Mouse (Mus musculus) liver, embryonic 11.5 days (tissue): Measurements from ENCODE around the gene Ptges. TPM values are rescaled to one million over a fixed set of nuclear protein-coding genes. Genes with fewer than 3 reads are reported as not detected.
A peak's percentile ranks its signal among the peaks of the same experiment; 100 is the strongest.

ENCODE experiments used
- ATAC-seq: fragments of 200-750 bp; cut with Nextera tagmentation; replicated peaks from 2 replicates; pipeline ENCODE4 v1.8.0; 2017; ENCODE audit warnings: moderate number of reproducible peaks, mild to moderate bottlenecking, moderate TSS enrichment, moderate library complexity; ENCODE audit not compliant: low FRiP score
- DNase-seq: peaks from one replicate; pipeline ENCODE4 v3.0.0-alpha.2; 2017; ENCODE audit warnings: low spot score
- H3K27ac ChIP-seq: fragments of 300-500 bp; sonication (generic); 2 replicates; pipeline ENCODE4 v1.5.1; 2014; ENCODE audit warnings: mild to moderate bottlenecking, low read depth, low read length, control low read depth
- H3K27me3 ChIP-seq: fragments of 300-500 bp; sonication (generic); replicated peaks from 2 replicates; pipeline ENCODE4 v1.6.1; 2014; ENCODE audit warnings: low read length, mixed read lengths; ENCODE audit not compliant: control insufficient read depth, insufficient read depth
- H3K36me3 ChIP-seq: fragments of 300-500 bp; sonication (generic); 2 replicates; pipeline ENCODE4 v1.6.1; 2014; ENCODE audit warnings: mild to moderate bottlenecking, low read length, moderate library complexity, mixed read lengths; ENCODE audit not compliant: control insufficient read depth, insufficient read depth
- H3K4me1 ChIP-seq: fragments of 300-500 bp; sonication (generic); replicated peaks from 2 replicates; pipeline ENCODE4 v1.6.1; 2014; ENCODE audit warnings: low read length, mixed read lengths; ENCODE audit not compliant: control insufficient read depth, insufficient read depth
- H3K4me2 ChIP-seq: fragments of 300-500 bp; sonication (generic); 2 replicates; pipeline ENCODE4 v1.6.1; 2014; ENCODE audit warnings: mild to moderate bottlenecking, control low read depth, moderate library complexity
- H3K4me3 ChIP-seq: fragments of 300-500 bp; sonication (generic); 2 replicates; pipeline ENCODE4 v1.5.1; 2014; ENCODE audit warnings: low read depth, low read length, control low read depth
- H3K9ac ChIP-seq: fragments of 300-500 bp; sonication (generic); 2 replicates; pipeline ENCODE4 v1.6.1; 2014; ENCODE audit warnings: low read depth, low read length, control low read depth
- H3K9me3 ChIP-seq: fragments of 300-500 bp; sonication (generic); 2 replicates; pipeline ENCODE4 v1.6.1; 2016; ENCODE audit warnings: low read length, inconsistent platforms, mixed read lengths; ENCODE audit not compliant: control insufficient read depth
- WGBS: fragments of 180-500 bp; shearing (Covaris S2); extraction: QIAGEN DNeasy Blood & Tissue Kit; methylation state at CpG from one replicate; pipeline ENCODE4 v1.1.7; 2014; 5-methylcytosine and 5-hydroxymethylcytosine counted together
- polyA plus RNA-seq: library from polyadenylated mRNA; unstranded; fragments of >200 nt; fragmentation: Nextera tagmentation; extraction: Ambion mirVana; gene quantifications from 2 replicates; pipeline ENCODE4 v1.2.1, GENCODE M21; 2014

Gene Ptges
- polyA plus RNA-seq, 1 experiment from 2014 or later: 0.97 TPM

DNA sequence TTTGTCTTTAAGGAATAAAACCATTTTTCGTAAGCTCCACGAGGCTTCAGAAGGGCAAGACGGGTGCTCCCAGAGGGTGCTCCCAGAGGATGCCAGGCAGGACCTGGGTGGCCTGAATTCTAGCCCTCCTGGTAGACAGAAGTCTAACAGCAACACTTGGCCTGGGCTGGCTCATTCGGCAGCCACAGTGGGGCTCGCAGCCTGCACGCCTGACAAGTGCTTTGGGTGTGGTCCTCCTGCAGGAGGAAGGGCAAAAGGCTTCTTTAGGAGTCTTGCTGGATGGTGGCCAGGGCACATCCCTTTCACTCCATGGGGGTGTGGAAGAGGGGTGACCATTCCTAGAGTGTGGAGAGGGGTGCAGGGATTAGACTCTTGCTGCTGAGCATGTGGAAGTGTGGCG, 48.4 kb downstream of the Ptges start:
- WGBS: 83% methylated on average over 7 of the region's 7 CpGs
- Histone ChIP-seq H3K4me2 (no peak overlapping the region), H3K36me3 (no peaks in the 10 kb centered on the region; the same call in 1 of the 2 replicates), H3K4me3 (no peak overlapping the region), H3K9ac (no peak overlapping the region), H3K27ac (no peak overlapping the region), H3K9me3 (no peaks in the 10 kb centered on the region), H3K4me1 (0 out of 2 replicates have a peak, but pooled peaks cover under 1% of the 10 kb centered on the region), H3K27me3 (no peaks in the 10 kb centered on the region)
- ATAC-seq (no peak), DNase-seq (no peak)

DNA sequence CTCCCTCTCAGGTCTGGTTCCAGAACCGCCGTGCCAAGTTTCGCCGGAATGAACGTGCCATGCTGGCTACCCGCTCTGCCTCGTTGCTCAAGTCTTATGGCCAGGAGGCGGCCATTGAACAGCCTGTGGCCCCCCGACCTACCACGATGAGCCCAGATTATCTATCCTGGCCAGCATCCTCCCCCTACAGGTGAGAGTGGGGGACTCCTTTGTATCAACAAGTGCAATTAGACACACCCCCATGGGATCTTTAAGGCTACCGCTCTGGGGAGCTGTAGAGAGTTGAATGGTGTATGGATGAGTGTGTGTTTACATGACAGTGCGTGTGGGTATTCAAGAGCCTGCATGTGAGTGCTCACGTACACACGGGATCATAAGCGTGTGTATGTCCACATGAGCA, 50.2 kb downstream of the Ptges start:
- Histone ChIP-seq H3K4me2 (no peak overlapping the region), H3K27ac (no peak overlapping the region), H3K9me3 (no peaks in the 10 kb centered on the region), H3K4me1 (peaks cover 2% of the 10 kb centered on the region; the same call in 1 of the 2 replicates), H3K9ac (no peak overlapping the region), H3K4me3 (no peak overlapping the region), H3K36me3 (no peaks in the 10 kb centered on the region; the same call in 1 of the 2 replicates), H3K27me3 (no peaks in the 10 kb centered on the region)
- 87% methylated on average over 15 of the region's 15 CpGs for WGBS
- DNase-seq (no peak), ATAC-seq (no peak)

DNA sequence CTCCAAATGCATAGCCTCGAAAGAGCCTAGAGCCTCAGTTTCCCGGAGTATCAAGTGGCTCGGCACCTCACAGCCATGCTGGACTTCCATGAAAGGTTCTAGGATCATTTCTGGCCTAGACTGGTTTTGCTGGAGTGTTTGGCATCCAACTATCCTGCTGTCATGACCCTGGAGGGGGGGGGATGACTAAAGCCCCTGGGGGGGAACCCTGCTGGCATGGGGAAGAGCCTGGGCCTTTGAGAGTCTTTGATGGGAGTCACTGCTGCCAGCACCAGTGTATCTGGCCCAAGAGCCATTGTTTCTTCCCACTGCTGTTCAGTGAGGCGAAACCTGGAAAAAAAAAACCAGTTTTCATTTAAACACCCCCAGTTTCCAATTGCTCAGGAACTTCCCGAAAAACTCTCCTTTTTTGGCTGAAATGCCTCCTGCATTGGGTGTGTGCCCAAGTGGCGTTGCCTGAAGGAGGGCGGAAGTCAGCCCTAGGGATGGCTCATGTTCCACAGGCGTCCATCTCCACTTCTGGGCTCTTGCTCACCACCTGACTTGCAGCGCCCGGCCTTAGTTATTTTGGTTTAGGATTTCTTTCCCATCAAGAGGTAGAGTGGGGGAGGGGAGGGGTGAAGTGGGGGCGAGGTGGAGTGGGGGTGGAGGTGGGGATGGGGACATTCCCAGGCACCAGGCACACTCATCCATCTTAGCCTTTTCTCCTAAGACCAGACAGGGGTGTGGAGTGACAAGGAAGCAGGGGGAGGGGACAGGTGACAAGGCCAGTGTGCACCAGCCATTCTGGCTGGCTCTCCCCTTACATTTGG, 53.8 kb downstream of the Ptges start:
- peaks cover 2% of the 10 kb centered on the region; the same call in 1 of the 2 replicates for H3K4me1 ChIP-seq
- no peak overlapping the region for H3K27ac ChIP-seq
- 59% methylated on average over 11 of the region's 11 CpGs for WGBS
- H3K9me3 ChIP-seq: no peaks in the 10 kb centered on the region
- H3K9ac ChIP-seq: no peak overlapping the region
- no peak overlapping the region for H3K4me3 ChIP-seq
- no peaks in the 10 kb centered on the region for H3K27me3 ChIP-seq
- no peak overlapping the region for H3K4me2 ChIP-seq
- no peaks in the 10 kb centered on the region for H3K36me3 ChIP-seq
- ATAC-seq (no peak), DNase-seq (no peak)

DNA sequence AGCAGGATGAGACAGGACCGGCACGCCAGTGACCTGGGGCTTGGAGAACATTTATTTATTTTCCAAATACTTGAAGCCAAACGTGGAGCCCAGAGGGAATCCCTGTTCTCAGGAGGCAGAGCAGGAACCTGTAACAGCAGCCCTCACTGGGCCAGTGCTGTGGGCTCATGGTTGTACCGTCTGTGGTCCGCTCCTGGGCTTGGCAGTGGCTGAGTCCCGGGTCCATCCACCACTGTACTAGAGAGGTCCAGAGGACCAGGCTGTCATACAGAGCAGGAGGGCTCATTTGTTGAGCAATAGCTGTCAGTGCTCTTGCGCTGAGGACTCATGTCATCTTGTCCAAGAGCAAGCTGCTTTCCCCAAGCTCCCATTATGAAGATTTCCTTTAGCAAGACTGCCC, 54.6 kb downstream of the Ptges start:
- 68% methylated on average over 7 of the region's 7 CpGs for WGBS
- H3K27ac ChIP-seq: no peak overlapping the region

DNA sequence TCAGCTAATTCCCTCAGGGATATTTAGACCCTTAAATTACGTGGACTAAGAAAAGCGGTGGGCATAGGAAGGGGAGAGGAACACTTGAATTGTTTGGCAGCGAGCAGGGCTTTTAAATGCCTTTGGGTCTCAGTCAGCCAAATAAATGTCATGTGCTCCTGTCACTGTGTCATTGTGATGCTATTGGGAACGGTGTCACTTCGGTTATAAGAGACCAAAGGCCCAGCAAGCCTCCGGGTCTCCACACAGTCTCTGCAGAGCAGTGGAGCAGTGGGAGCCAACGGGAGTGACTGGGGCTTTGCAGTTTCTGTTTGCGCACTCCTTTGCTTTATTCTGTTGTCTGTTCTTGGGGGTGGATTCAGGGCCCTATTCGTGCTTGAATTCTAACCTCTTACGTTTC, 55.2 kb downstream of the Ptges start:
- Histone ChIP-seq H3K9ac (no peak overlapping the region), H3K4me1 (peaks cover 2% of the 10 kb centered on the region; the same call in 1 of the 2 replicates), H3K27me3 (no peaks in the 10 kb centered on the region), H3K9me3 (no peaks in the 10 kb centered on the region), H3K4me3 (no peak overlapping the region), H3K27ac (no peak overlapping the region), H3K4me2 (no peak overlapping the region), H3K36me3 (no peaks in the 10 kb centered on the region)
- DNase-seq (no peak), ATAC-seq (no peak)
- 61% methylated on average over 10 of the region's 10 CpGs for WGBS

More for the DNA sequence above, 54.6 kb downstream of the Ptges start:
- H3K36me3 ChIP-seq: no peaks in the 10 kb centered on the region
- H3K4me3 ChIP-seq: no peak overlapping the region
- H3K4me2 ChIP-seq: no peak overlapping the region
- no peaks in the 10 kb centered on the region for H3K27me3 ChIP-seq
- DNase-seq (no peak), ATAC-seq (no peak)
- H3K4me1 ChIP-seq: peaks cover 2% of the 10 kb centered on the region; the same call in 1 of the 2 replicates
- no peaks in the 10 kb centered on the region for H3K9me3 ChIP-seq
- H3K9ac ChIP-seq: no peak overlapping the region

DNA sequence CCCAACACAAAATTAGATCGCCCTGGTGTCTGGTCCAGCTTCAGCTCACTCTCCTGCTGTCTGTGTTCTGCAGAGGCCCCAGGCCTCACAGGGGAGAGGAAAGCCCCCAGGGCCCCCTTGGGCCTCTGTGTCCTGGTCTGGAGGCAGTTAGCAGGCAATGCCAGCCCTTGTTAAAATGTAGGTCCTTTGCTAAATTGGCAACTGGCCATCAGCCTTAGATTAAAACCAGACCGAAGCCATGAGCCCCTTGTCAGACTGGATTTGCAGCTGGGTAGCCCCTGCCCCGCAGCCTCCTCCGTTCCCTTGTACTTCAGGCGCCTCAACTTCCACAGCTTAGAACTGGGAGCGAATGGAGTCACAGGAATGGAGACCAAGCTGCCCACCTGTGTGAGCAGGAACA, 57.0 kb downstream of the Ptges start:
- Histone ChIP-seq H3K27ac (no peak overlapping the region), H3K4me1 (peaks cover 2% of the 10 kb centered on the region; the same call in 1 of the 2 replicates), H3K4me3 (no peak overlapping the region), H3K9ac (no peak overlapping the region), H3K9me3 (no peaks in the 10 kb centered on the region), H3K4me2 (no peak overlapping the region), H3K27me3 (no peaks in the 10 kb centered on the region), H3K36me3 (no peaks in the 10 kb centered on the region)
- ATAC-seq (no peak), DNase-seq (no peak)
- 84% methylated on average over 6 of the region's 6 CpGs for WGBS

DNA sequence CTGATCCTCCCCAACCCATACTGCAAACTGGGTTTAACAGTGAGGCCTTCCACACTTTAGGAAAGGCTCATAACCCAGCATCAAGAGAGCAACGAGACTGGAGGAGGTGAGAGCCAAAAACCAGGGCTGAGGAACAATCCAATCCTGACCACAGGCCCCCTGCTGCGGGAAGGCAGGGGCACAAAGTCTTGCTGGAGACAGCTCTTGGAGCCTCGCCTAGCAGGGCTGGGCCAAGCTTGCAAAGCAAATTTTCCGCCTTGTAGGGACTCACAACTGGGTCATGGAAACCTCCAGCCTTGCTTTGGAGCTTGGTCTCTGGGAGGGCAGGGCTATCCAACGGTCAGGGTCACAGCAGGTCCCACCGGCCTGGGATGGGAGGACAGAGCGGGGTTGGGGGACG, 58.8 kb downstream of the Ptges start:
- Histone ChIP-seq H3K27ac (no peak overlapping the region), H3K27me3 (peaks cover 6% of the 10 kb centered on the region; the same call in 1 of the 2 replicates), H3K4me1 (no peaks in the 10 kb centered on the region; the same call in 1 of the 2 replicates), H3K36me3 (no peaks in the 10 kb centered on the region), H3K9ac (no peak overlapping the region), H3K9me3 (no peaks in the 10 kb centered on the region), H3K4me2 (no peak overlapping the region), H3K4me3 (no peak overlapping the region)
- 68% methylated on average over 8 of the region's 8 CpGs for WGBS
- no peak for DNase-seq
- no peak for ATAC-seq

DNA sequence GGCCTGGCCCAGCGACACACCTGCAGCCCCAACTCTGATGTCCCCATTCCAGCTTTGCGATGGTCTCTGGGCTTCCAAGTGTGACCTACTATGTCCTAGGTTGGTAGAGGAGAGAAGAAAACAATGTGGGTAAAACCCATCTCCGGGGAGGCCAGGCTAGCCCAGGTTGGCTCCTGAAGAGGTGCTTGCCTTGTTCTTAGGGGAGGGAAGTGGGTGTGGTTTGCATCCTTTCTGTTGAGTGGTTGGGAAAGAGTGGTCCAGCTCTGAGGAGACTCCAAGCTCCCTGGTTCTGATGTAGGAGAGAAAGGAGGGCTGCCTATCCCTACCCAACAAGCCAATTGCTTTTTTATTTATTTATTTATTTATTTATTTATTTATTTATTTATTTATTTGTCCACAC, 64.2 kb downstream of the Ptges start:
- Histone ChIP-seq H3K36me3 (no peaks in the 10 kb centered on the region), H3K4me2 (peak overlapping the region; percentile 56; the same call in 1 of the 2 replicates), H3K27ac (no peak overlapping the region), H3K9me3 (no peaks in the 10 kb centered on the region), H3K27me3 (peaks cover 33% of the 10 kb centered on the region), H3K4me1 (peaks cover 6% of the 10 kb centered on the region), H3K4me3 (no peak overlapping the region), H3K9ac (no peak overlapping the region)
- DNase-seq (no peak), ATAC-seq (no peak)
- 37% methylated on average over 3 of the region's 3 CpGs for whole genome bisulfite sequencing

DNA sequence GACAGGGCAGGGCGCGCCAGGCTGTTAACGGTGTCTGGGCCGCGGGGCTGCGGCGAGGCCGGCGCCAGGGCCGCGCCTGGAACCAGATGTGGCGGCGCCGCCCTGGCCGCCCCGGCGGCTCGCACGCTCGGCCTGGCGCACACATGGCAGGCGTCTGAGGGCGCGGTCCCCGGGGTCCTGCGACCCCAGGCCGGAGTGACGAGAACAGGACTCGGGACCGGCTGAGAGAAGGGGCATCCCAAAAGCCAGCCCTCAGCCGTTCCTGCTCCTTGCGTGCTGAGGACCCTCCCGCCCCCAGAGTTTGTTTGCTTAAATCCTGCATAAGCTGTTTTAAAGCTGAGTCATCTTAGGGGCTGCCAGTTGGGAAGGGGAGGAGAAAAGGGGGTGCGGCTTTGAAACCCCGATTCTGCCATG, 64.7 kb downstream of the Ptges start:
- H3K27me3 ChIP-seq: peaks cover 33% of the 10 kb centered on the region

More for the DNA sequence above, 64.7 kb downstream of the Ptges start:
- Histone ChIP-seq H3K4me3 (peak overlapping the region; percentile 30), H3K9ac (peak overlapping the region; percentile 40; the same call in 1 of the 2 replicates), H3K36me3 (no peaks in the 10 kb centered on the region), H3K4me1 (peaks cover 6% of the 10 kb centered on the region), H3K27ac (0 out of 2 replicates have a peak overlapping the region, but pooled peaks have one; percentile 19), H3K9me3 (no peaks in the 10 kb centered on the region), H3K4me2 (peak overlapping the region; percentile 56)
- ATAC-seq: no peak
- 3% methylated on average over 35 of the region's 35 CpGs for WGBS
- DNase-seq: no peak
